Mouse (Mus musculus) CH12.LX (cell line): Measurements from ENCODE around the gene Stx11. TPM values are rescaled to one million over a fixed set of nuclear protein-coding genes. Genes with fewer than 3 reads are reported as not detected.
A peak's percentile ranks its signal among the peaks of the same experiment; 100 is the strongest.

Source experiments
- DNase-seq: peaks from one replicate; pipeline ENCODE4 v3.0.0-alpha.2; 2013; ENCODE audit errors: extremely low read depth
- H3K27ac ChIP-seq: 2 replicates; pipeline ENCODE4 v1.5.1; 2012; ENCODE audit warnings: low read depth, mild to moderate bottlenecking, control low read depth, moderate library complexity; ENCODE audit not compliant: insufficient read depth
- H3K27me3 ChIP-seq: replicated peaks from 2 replicates; pipeline ENCODE3; 2012; ENCODE audit warnings: inconsistent platforms
- H3K36me3 ChIP-seq, 2 experiments: replicated peaks in 1 of 2; 2 replicates each; pipeline versions ENCODE3 to v1.6.1; 2012; ENCODE audit warnings: inconsistent platforms in 1 of 2, low read length in 1 of 2, mild to moderate bottlenecking in 1 of 2, mixed read lengths in 1 of 2, moderate library complexity in 1 of 2; ENCODE audit not compliant: control insufficient read depth in 1 of 2, insufficient read depth in 1 of 2
- H3K4me1 ChIP-seq, 2 experiments: 2 replicates each; pipeline ENCODE4 v1.6.1; 2012; ENCODE audit warnings: inconsistent platforms in 1 of 2, moderate library complexity in 1 of 2; ENCODE audit not compliant: insufficient read depth in 2 of 2, control insufficient read depth in 1 of 2
- H3K4me2 ChIP-seq: 2 replicates; pipeline ENCODE4 v1.6.1; 2012; ENCODE audit warnings: low read depth, mild to moderate bottlenecking, control low read depth; ENCODE audit not compliant: poor library complexity, insufficient read depth, severe bottlenecking
- H3K4me3 ChIP-seq, 3 experiments: fragments of 150-350 bp in 1 of 3; sonication (generic) in 1 of 3; replicated peaks in 1 of 3; 2 replicates each; pipeline versions ENCODE3 to v1.5.1; 2011 to 2012; ENCODE audit warnings: low read depth in 2 of 3, low read length in 2 of 3, mild to moderate bottlenecking in 2 of 3, moderate library complexity in 2 of 3, control low read depth in 1 of 3, improper control_type of control experiment in 1 of 3, inconsistent platforms in 1 of 3, mixed read lengths in 1 of 3; ENCODE audit not compliant: poor library complexity in 1 of 3
- H3K79me2 ChIP-seq: replicated peaks from 2 replicates; pipeline ENCODE4 v1.6.1; 2012; ENCODE audit warnings: mild to moderate bottlenecking, moderate library complexity; ENCODE audit not compliant: control insufficient read depth, poor library complexity, insufficient read depth, severe bottlenecking; ENCODE audit errors: extremely low read depth
- H3K9ac ChIP-seq: 2 replicates; pipeline ENCODE4 v1.6.1; 2012; ENCODE audit warnings: low read depth, mild to moderate bottlenecking, control low read depth, moderate library complexity; ENCODE audit not compliant: insufficient read depth
- H3K9me3 ChIP-seq: replicated peaks from 2 replicates; pipeline ENCODE3; 2012; ENCODE audit warnings: low read length, inconsistent platforms, mixed read lengths
- BHLHE40 ChIP-seq: IDR thresholded peaks from 2 replicates; pipeline ENCODE4 v1.6.1; 2011; ENCODE audit warnings: mild to moderate bottlenecking, low read depth, low read length, improper control_type of control experiment
- CHD2 ChIP-seq: IDR thresholded peaks from 2 replicates; pipeline ENCODE4 v1.6.1; 2011; ENCODE audit warnings: low read length, improper control_type of control experiment
- E2F4 ChIP-seq: IDR thresholded peaks from 2 replicates; pipeline ENCODE4 v1.6.1; 2011; ENCODE audit warnings: low read depth, low read length, improper control_type of control experiment; ENCODE audit not compliant: insufficient replicate concordance
- EP300 ChIP-seq: IDR thresholded peaks from 2 replicates; pipeline ENCODE4 v1.6.1; 2011; ENCODE audit warnings: low read length, improper control_type of control experiment
- HCFC1 ChIP-seq: IDR thresholded peaks from 2 replicates; pipeline ENCODE4 v1.6.1; 2012; ENCODE audit warnings: low read depth, mild to moderate bottlenecking, inconsistent platforms, low read length, improper control_type of control experiment
- MAFK ChIP-seq: IDR thresholded peaks from 2 replicates; pipeline ENCODE4 v1.6.1; 2011; ENCODE audit warnings: low read length, improper control_type of control experiment; ENCODE audit not compliant: insufficient replicate concordance
- MYC ChIP-seq: IDR thresholded peaks from 2 replicates; pipeline ENCODE4 v1.6.1; 2011; ENCODE audit warnings: low read depth, mild to moderate bottlenecking, improper control_type of control experiment, low read length
- NELFE ChIP-seq: IDR thresholded peaks from 2 replicates; pipeline ENCODE4 v1.6.1; 2011; ENCODE audit warnings: low read depth, low read length, improper control_type of control experiment
- NRF1 ChIP-seq: IDR thresholded peaks from 2 replicates; pipeline ENCODE4 v1.6.1; 2014; ENCODE audit warnings: low read depth, mild to moderate bottlenecking, inconsistent platforms, low read length, improper control_type of control experiment, moderate library complexity
- PAX5 ChIP-seq: IDR thresholded peaks from 2 replicates; pipeline ENCODE4 v1.6.1; 2012; ENCODE audit warnings: low read length, inconsistent platforms, mixed read lengths
- RCOR1 ChIP-seq: conservative IDR thresholded peaks from 2 replicates; pipeline ENCODE4 v1.6.1; 2012; ENCODE audit warnings: low read depth, mild to moderate bottlenecking, inconsistent platforms, low read length, improper control_type of control experiment
- SIN3A ChIP-seq: IDR thresholded peaks from 2 replicates; pipeline ENCODE4 v1.6.1; 2012; ENCODE audit warnings: low read length, improper control_type of control experiment, inconsistent platforms
- TBP ChIP-seq: conservative IDR thresholded peaks from 2 replicates; pipeline ENCODE4 v1.6.1; 2011; ENCODE audit warnings: low read depth, low read length, improper control_type of control experiment
- UBTF ChIP-seq: IDR thresholded peaks from 2 replicates; pipeline ENCODE4 v1.6.1; 2012; ENCODE audit warnings: low read depth, mild to moderate bottlenecking, inconsistent platforms, low read length, improper control_type of control experiment, moderate library complexity
- ZKSCAN1 ChIP-seq: IDR thresholded peaks from 2 replicates; pipeline ENCODE4 v1.6.1; 2012; ENCODE audit warnings: low read depth, inconsistent platforms, low read length, improper control_type of control experiment, borderline replicate concordance
- ZNF384 ChIP-seq: IDR thresholded peaks from 2 replicates; pipeline ENCODE4 v1.6.1; 2012; ENCODE audit warnings: low read depth, low read length, improper control_type of control experiment, inconsistent platforms
- dilution Hi-C: fragments of 300-500 bp; cut with MboI; formaldehyde crosslinking; loops from 2 replicates; pipeline ENCODE4 v1.14.3; 2020; ENCODE audit warnings: low sequenced_read_pairs; ENCODE audit not compliant: extremely low pct_unique_long_range_greater_than_20kb, extremely low pct_ligation_motif_present
- in situ Hi-C: fragments of 300-500 bp; cut with MboI; formaldehyde crosslinking; loops from 3 replicates; pipeline ENCODE4 v1.14.3; 2019; ENCODE audit warnings: low sequenced_read_pairs, low pct_ligation_motif_present, low pct_unique_long_range_greater_than_20kb, mixed read lengths
- polyA plus RNA-seq: library from polyadenylated mRNA; unstranded; fragments of >175 nt; gene quantifications from 2 replicates; pipeline ENCODE4 v1.2.1, GENCODE M21; 2012; ENCODE audit warnings: low read depth; ENCODE audit not compliant: insufficient read length
- total RNA-seq, 2 experiments: library from RNA; depleted of rRNA; stranded (reverse); fragments of 300-350 nt in 1 of 2; fragments of >200 nt in 1 of 2; gene quantifications; 2 replicates each; pipeline ENCODE4 v1.2.3; 2012 to 2014

The Stx11 gene
- total and polyA plus RNA-seq, 3 experiments: 22.2 to 49.8 (median 47.7) TPM

DNA sequence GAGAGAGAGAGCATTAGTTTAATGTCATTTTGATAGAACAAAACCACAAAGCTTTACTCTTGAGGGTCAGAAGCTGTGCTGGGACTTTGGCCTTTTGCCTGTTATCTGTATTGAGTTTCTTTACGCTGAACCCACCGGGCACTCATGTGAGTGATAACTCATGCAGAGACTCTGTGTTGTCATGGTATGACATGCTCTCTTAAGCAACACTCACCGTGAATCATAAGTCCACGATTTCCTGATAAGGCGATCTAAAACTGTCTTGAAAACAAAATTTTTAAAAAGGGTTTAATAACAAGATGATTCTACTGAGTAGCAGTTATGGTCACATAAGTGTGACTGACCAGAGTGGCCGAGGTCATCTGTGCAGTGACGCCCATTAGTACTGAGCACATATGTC lies 12.5 kb upstream of the Stx11 start:
- TF ChIP-seq EP300 (0 out of 2 replicates have a peak, but pooled peaks have one; percentile 6), ZNF384 (no peak), SIN3A (peak; percentile 58; the same call in 1 of the 2 replicates), E2F4 (no peak)
- Histone ChIP-seq H3K27me3 (no peaks in the 10 kb centered on the region), H3K79me2 (no peaks in the 10 kb centered on the region), H3K4me3 (no peak overlapping the region), H3K27ac (peak overlapping the region; percentile 95), H3K36me3 (no peaks in the 10 kb centered on the region), H3K4me1 (peaks cover 28 to 56% of the 10 kb centered on the region in 2 experiments), H3K9ac (no peak overlapping the region), H3K9me3 (no peaks in the 10 kb centered on the region), H3K4me2 (no peak overlapping the region)
- dilution Hi-C loops: no loop called here
- in situ Hi-C loops: no loop called here
- DNase-seq: no peak

GRCm38 (mm10) chr10:12975957-12976356 lies 11.9 kb upstream of the Stx11 start:
- Histone ChIP-seq H3K36me3 (no peaks in the 10 kb centered on the region), H3K4me2 (no peak overlapping the region), H3K9ac (no peak overlapping the region), H3K27me3 (no peaks in the 10 kb centered on the region), H3K27ac (peak overlapping the region; percentile 14; the same call in 1 of the 2 replicates), H3K9me3 (peaks cover 4% of the 10 kb centered on the region), H3K79me2 (no peaks in the 10 kb centered on the region), H3K4me3 (no peak overlapping the region), H3K4me1 (peaks cover 26 to 52% of the 10 kb centered on the region in 2 experiments)
- no peak for DNase-seq
- in situ Hi-C loops: no loop called here
- dilution Hi-C loops: no loop called here
- TF ChIP-seq PAX5: no peak
- no peak for TF ChIP-seq ZKSCAN1
- TF ChIP-seq UBTF: no peak
- TF ChIP-seq HCFC1: no peak
- no peak for TF ChIP-seq NRF1
- no peak for TF ChIP-seq MYC
- no peak for TF ChIP-seq NELFE
- no peak for TF ChIP-seq EP300
- no peak for TF ChIP-seq CHD2
- TF ChIP-seq BHLHE40: no peak
- TF ChIP-seq RCOR1: no peak

GRCm38 (mm10) chr10:12975461-12975860 lies 11.4 kb upstream of the Stx11 start:
- no peaks in the 10 kb centered on the region for H3K36me3 ChIP-seq
- no peak for DNase-seq
- dilution Hi-C loops (no loop called here), in situ Hi-C loops (no loop called here)
- H3K9me3 ChIP-seq: peaks cover 4% of the 10 kb centered on the region
- H3K4me3 ChIP-seq: no peak overlapping the region
- H3K4me2 ChIP-seq: no peak overlapping the region
- H3K9ac ChIP-seq: no peak overlapping the region; the same call in 1 of the 2 replicates
- TF ChIP-seq CHD2 (no peak), TBP (0 out of 2 replicates have a peak, but pooled peaks have one; percentile 17), MAFK (peak; percentile 86; the same call in 1 of the 2 replicates)
- no peaks in the 10 kb centered on the region for H3K27me3 ChIP-seq
- peaks cover 26 to 47% of the 10 kb centered on the region in 2 experiments for H3K4me1 ChIP-seq
- no peaks in the 10 kb centered on the region for H3K79me2 ChIP-seq
- H3K27ac ChIP-seq: peak overlapping the region; percentile 14; the same call in 1 of the 2 replicates
